Mouse (Mus musculus): ENCODE data around the gene Plekhg1. TPM values are rescaled to one million over a fixed set of nuclear protein-coding genes. Genes with fewer than 3 reads are reported as not detected.

Plekhg1 gene
- polyA plus RNA-seq, 1 experiment from 2014 or later: 3.2 TPM

- Histone ChIP-seq H3K36me3 (no peaks in the 10 kb centered on the region), H3K9ac (no peak overlapping the region), H3K4me2 (no peak overlapping the region), H3K4me1 (no peaks in the 10 kb centered on the region), H3K27me3 (replicated peaks) (no peaks in the 10 kb centered on the region), H3K9me3 (replicated peaks) (no peaks in the 10 kb centered on the region), H3K4me3 (no peak overlapping the region), H3K27ac (no peak overlapping the region)
- WGBS (ENCODE audit: insufficient replicate concordance): 27% methylated on average over 3 of the region's 3 CpGs
- ATAC-seq: no peak
These were observed 65.2 kb downstream of the Plekhg1 start for GRCm38 (mm10) chr10:3805334-3805733.

- Histone ChIP-seq H3K27me3 (replicated peaks) (no peaks in the 10 kb centered on the region), H3K4me3 (no peak overlapping the region), H3K4me1 (no peaks in the 10 kb centered on the region), H3K36me3 (no peaks in the 10 kb centered on the region), H3K4me2 (no peak overlapping the region), H3K9me3 (replicated peaks) (no peaks in the 10 kb centered on the region), H3K9ac (no peak overlapping the region), H3K27ac (no peak overlapping the region)
- 77% methylated on average over 3 of the region's 3 CpGs for WGBS (ENCODE audit: insufficient replicate concordance)
- no peak for ATAC-seq
These were observed 67.8 kb downstream of the Plekhg1 start for GRCm38 (mm10) chr10:3807980-3808379.

GRCm38 (mm10) chr10:3810476-3811273, 70.5 kb downstream of the Plekhg1 start:
- no peak; the same call in 1 of the 2 replicates for ATAC-seq
- Histone ChIP-seq H3K36me3 (no peaks in the 10 kb centered on the region), H3K27ac (no peak overlapping the region), H3K9me3 (replicated peaks) (no peaks in the 10 kb centered on the region), H3K4me1 (no peaks in the 10 kb centered on the region), H3K4me3 (no peak overlapping the region), H3K27me3 (replicated peaks) (no peaks in the 10 kb centered on the region), H3K9ac (no peak overlapping the region), H3K4me2 (no peak overlapping the region)
- 34% methylated on average over 10 of the region's 10 CpGs for WGBS (ENCODE audit: insufficient replicate concordance)

GRCm38 (mm10) chr10:3818940-3819701, 79.0 kb downstream of the Plekhg1 start:
- 68% methylated on average over 5 of the region's 5 CpGs for WGBS (ENCODE audit: insufficient replicate concordance)
- Histone ChIP-seq H3K27ac (no peak overlapping the region), H3K9me3 (replicated peaks) (no peaks in the 10 kb centered on the region), H3K36me3 (no peaks in the 10 kb centered on the region), H3K27me3 (replicated peaks) (no peaks in the 10 kb centered on the region), H3K4me3 (no peak overlapping the region), H3K4me1 (no peaks in the 10 kb centered on the region), H3K4me2 (no peak overlapping the region), H3K9ac (no peak overlapping the region)
- ATAC-seq: no peak

GRCm38 (mm10) chr10:3823826-3824225, 83.7 kb downstream of the Plekhg1 start:
- no peak for ATAC-seq
- Histone ChIP-seq H3K27ac (no peak overlapping the region), H3K4me3 (no peak overlapping the region), H3K36me3 (no peaks in the 10 kb centered on the region), H3K4me2 (no peak overlapping the region), H3K9ac (no peak overlapping the region), H3K27me3 (replicated peaks) (no peaks in the 10 kb centered on the region), H3K4me1 (no peaks in the 10 kb centered on the region), H3K9me3 (replicated peaks) (no peaks in the 10 kb centered on the region)
- WGBS (ENCODE audit: insufficient replicate concordance): 64% methylated on average over 6 of the region's 6 CpGs

GRCm38 (mm10) chr10:3826043-3826442, 85.9 kb downstream of the Plekhg1 start:
- H3K4me1 ChIP-seq: no peaks in the 10 kb centered on the region
- no peak overlapping the region for H3K27ac ChIP-seq
- ATAC-seq: no peak
- H3K4me2 ChIP-seq: no peak overlapping the region
- H3K27me3 ChIP-seq (replicated peaks): no peaks in the 10 kb centered on the region
- 78% methylated on average over 6 of the region's 6 CpGs for WGBS (ENCODE audit: insufficient replicate concordance)
- H3K9me3 ChIP-seq (replicated peaks): no peaks in the 10 kb centered on the region
- no peaks in the 10 kb centered on the region for H3K36me3 ChIP-seq
- H3K4me3 ChIP-seq: no peak overlapping the region
- no peak overlapping the region for H3K9ac ChIP-seq

- H3K27me3 ChIP-seq (replicated peaks): no peaks in the 10 kb centered on the region
- 79% methylated on average over 1 of the region's 1 CpGs for WGBS (ENCODE audit: insufficient replicate concordance)
- no peak overlapping the region for H3K27ac ChIP-seq
- no peaks in the 10 kb centered on the region for H3K9me3 ChIP-seq (replicated peaks)
- H3K4me2 ChIP-seq: no peak overlapping the region
- H3K9ac ChIP-seq: no peak overlapping the region
- no peak overlapping the region for H3K4me3 ChIP-seq
- H3K4me1 ChIP-seq: no peaks in the 10 kb centered on the region
- ATAC-seq: no peak
- no peaks in the 10 kb centered on the region for H3K36me3 ChIP-seq
These were observed 87.2 kb downstream of the Plekhg1 start for GRCm38 (mm10) chr10:3827368-3827767.

- no peaks in the 10 kb centered on the region for H3K9me3 ChIP-seq (replicated peaks)
- H3K4me2 ChIP-seq: no peak overlapping the region
- no peak overlapping the region for H3K4me3 ChIP-seq
- WGBS (ENCODE audit: insufficient replicate concordance): 49% methylated on average over 5 of the region's 5 CpGs
- no peak overlapping the region for H3K27ac ChIP-seq
- no peak overlapping the region for H3K9ac ChIP-seq
- no peaks in the 10 kb centered on the region for H3K4me1 ChIP-seq
- no peaks in the 10 kb centered on the region for H3K36me3 ChIP-seq
- H3K27me3 ChIP-seq (replicated peaks): no peaks in the 10 kb centered on the region
- ATAC-seq: no peak
These were observed 89.3 kb downstream of the Plekhg1 start for GRCm38 (mm10) chr10:3829472-3829871.

- H3K4me3 ChIP-seq: no peak overlapping the region
- no peaks in the 10 kb centered on the region for H3K36me3 ChIP-seq
- H3K9ac ChIP-seq: no peak overlapping the region
- 57% methylated on average over 1 of the region's 1 CpGs for WGBS (ENCODE audit: insufficient replicate concordance)
- no peaks in the 10 kb centered on the region for H3K9me3 ChIP-seq (replicated peaks)
- no peaks in the 10 kb centered on the region for H3K27me3 ChIP-seq (replicated peaks)
- no peak overlapping the region for H3K4me2 ChIP-seq
- no peaks in the 10 kb centered on the region for H3K4me1 ChIP-seq
- no peak overlapping the region for H3K27ac ChIP-seq
- no peak for ATAC-seq
These were observed 90.5 kb downstream of the Plekhg1 start for GRCm38 (mm10) chr10:3830618-3831017.

- WGBS (ENCODE audit: insufficient replicate concordance): 51% methylated on average over 11 of the region's 11 CpGs
- Histone ChIP-seq H3K9ac (no peak overlapping the region), H3K4me1 (no peaks in the 10 kb centered on the region), H3K4me3 (no peak overlapping the region), H3K27ac (no peak overlapping the region), H3K36me3 (no peaks in the 10 kb centered on the region), H3K9me3 (replicated peaks) (no peaks in the 10 kb centered on the region), H3K27me3 (replicated peaks) (no peaks in the 10 kb centered on the region), H3K4me2 (no peak overlapping the region)
- no peak for ATAC-seq
These were observed 91.6 kb downstream of the Plekhg1 start for GRCm38 (mm10) chr10:3831597-3832351.

GRCm38 (mm10) chr10:3834060-3834459, 93.9 kb downstream of the Plekhg1 start:
- H3K4me3 ChIP-seq: no peak overlapping the region
- no peak overlapping the region for H3K4me2 ChIP-seq
- H3K4me1 ChIP-seq: no peaks in the 10 kb centered on the region
- no peak overlapping the region for H3K27ac ChIP-seq
- H3K27me3 ChIP-seq (replicated peaks): no peaks in the 10 kb centered on the region
- WGBS (ENCODE audit: insufficient replicate concordance): 69% methylated on average over 1 of the region's 1 CpGs
- ATAC-seq: no peak
- no peak overlapping the region for H3K9ac ChIP-seq
- H3K36me3 ChIP-seq: no peaks in the 10 kb centered on the region
- H3K9me3 ChIP-seq (replicated peaks): no peaks in the 10 kb centered on the region

GRCm38 (mm10) chr10:3834678-3835077, 94.5 kb downstream of the Plekhg1 start:
- no peaks in the 10 kb centered on the region for H3K36me3 ChIP-seq
- no peak overlapping the region for H3K9ac ChIP-seq
- H3K4me3 ChIP-seq: no peak overlapping the region
- ATAC-seq: no peak
- H3K27me3 ChIP-seq (replicated peaks): no peaks in the 10 kb centered on the region
- H3K4me2 ChIP-seq: no peak overlapping the region
- H3K9me3 ChIP-seq (replicated peaks): no peaks in the 10 kb centered on the region
- H3K27ac ChIP-seq: no peak overlapping the region
- 71% methylated on average over 7 of the region's 7 CpGs for WGBS (ENCODE audit: insufficient replicate concordance)
- no peaks in the 10 kb centered on the region for H3K4me1 ChIP-seq

Data from liver, embryonic 12.5 days (tissue).